Mouse (Mus musculus) spleen, postnatal 36 days (tissue): ENCODE measurements around the gene Acer3.

Experiments
- DNase-seq, 2 experiments: peaks; one replicate each; pipeline ENCODE4 v3.0.0; 2022; ENCODE audit warnings: low spot score in 2 of 2, mixed read lengths in 1 of 2

Acer3 gene

DNA sequence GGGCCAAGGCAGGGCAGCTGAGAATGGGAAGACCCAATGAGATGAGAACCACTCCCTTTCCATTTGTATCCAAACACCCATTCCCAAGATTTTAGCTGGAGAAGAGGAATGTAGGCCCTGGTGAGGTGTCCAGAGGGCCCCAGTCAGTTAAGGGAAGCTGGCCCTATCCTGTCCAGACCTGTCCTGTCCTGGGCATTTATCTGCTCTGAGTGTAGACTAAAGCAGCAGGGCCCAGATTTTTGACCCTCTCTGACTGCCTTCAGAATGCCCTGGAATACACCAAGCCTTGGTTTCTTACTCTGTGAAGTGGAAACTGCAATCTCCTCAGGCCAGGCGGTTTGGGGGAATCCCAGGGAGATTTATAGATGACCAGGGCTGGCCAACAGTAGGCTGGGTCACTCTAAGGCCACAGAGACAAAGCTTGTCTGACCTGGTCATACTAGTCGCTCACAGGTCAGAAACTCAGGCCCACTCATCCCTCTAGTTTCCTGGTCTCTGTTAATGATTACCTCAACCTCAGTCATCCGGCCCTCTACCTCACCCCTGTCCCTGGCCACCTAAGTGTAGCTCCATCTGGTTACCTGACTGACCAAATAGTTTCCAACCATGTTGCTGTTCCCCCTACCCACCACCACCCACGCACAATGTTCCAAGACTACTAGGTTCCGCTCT is 142.3 kb downstream of the Acer3 start:
- DNase-seq, result no peak

DNA sequence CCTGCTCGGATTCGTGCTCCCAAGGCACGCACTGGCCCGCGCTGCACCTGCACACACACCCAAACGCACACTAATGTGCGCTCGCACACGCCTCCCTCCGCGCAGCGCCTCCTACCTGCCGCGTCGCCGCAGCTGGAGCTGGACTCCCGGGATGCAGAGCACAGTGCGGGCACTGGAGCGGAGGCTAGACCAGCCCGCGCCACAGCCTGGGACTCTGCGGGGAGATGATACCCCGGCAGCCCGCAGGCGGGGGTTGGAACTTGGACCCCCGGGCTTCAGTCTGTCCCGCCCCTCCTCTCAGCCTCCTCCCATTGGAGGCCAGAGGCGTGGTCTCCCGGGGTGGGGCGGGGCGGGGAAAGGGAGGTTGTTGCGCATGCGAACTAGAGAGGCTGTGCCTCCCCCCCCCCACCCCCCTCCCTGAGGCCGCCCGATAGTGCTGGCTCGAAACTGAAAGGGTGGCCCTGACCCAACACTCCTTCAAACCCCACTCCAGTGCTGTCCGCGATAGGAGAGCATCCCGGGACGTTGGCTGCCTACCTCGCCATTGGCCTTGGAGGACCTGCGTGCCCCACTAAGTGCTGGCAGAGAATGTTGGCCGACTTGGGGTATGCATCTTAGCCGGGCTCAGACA is 143.0 kb downstream of the Acer3 start, which contains the start of gene Capn5:
Capn5 (minus strand) TSS at position 346 of the 631 bp plus-strand sequence.
- peak; percentile 65 to 67 for DNase-seq

DNA sequence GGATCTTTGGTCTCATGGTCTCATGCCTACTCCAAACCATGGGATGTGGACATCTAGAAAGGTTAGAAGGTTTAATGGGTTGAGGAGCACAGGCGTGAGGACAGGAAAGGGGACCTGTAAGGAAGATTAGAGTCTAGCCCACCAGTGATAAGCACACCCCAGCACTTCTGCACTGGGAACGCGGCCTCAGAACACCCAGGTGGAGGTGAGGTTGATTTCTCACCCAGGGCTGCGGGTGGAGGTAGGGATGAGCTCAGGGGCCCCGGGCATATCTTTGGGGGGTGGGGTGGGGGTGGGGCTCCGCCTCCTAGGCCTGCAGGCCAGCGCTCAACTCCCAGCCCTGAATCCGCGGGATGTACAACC is 143.5 kb downstream of the Acer3 start:
- no peak for DNase-seq

DNA sequence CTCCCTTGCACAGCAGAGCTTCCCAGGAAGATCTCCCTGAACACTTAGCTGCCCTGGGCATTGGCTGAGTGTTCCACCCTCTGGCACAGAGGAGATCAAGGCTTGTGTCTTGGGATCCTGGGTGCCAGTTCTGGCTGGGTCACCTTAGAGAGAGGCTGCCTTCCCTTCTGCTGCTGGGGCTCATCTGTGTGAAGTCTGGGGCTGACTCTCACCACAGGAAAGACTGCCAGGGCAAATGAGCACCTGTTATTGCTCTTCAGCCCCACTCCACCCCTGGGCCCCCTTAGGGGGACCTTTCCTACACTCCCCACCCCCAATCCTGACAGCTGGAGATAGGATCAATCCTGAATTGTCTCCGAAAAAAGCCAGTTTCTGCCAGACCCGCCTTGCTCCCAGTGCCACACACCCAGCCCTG is 143.9 kb downstream of the Acer3 start:
- no peak for DNase-seq

DNA sequence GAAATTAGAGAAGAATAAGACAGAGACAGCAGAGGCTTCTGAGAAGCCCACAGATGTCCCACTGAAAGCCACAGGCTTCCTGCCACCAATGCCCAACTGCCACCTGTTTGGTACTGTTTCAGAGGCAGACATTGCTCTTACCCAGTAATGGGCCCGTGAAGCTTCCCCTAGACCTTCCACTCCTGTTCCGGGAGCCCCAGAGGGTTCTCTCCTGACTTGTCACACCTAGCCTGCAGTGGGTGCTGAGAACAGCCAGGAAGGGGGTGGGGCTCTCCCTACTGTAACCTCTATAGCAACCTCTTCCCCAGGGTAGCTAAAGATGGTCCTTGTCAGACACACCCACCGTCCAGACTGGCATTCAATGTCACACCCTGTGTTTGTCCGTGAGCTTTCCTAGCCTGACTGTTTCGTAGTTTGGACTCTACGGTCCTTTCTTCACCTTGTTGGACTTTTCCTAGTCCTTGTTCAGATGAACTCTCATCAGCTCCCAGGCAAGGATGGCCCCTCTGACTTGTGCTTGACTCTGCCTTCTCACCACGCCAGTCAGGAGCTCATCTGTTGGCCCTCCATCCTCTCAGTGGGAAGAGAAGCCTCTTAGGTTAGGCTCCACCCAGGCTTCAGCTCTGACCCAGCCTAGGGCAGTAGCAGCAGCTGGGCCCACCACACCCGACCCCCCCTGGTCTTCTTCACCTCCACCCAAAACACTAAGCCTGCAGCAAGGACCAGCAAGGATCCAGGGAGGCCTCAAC is 144.5 kb downstream of the Acer3 start:
- peak in 1 of 2 experiments; percentile 34 for DNase-seq

DNA sequence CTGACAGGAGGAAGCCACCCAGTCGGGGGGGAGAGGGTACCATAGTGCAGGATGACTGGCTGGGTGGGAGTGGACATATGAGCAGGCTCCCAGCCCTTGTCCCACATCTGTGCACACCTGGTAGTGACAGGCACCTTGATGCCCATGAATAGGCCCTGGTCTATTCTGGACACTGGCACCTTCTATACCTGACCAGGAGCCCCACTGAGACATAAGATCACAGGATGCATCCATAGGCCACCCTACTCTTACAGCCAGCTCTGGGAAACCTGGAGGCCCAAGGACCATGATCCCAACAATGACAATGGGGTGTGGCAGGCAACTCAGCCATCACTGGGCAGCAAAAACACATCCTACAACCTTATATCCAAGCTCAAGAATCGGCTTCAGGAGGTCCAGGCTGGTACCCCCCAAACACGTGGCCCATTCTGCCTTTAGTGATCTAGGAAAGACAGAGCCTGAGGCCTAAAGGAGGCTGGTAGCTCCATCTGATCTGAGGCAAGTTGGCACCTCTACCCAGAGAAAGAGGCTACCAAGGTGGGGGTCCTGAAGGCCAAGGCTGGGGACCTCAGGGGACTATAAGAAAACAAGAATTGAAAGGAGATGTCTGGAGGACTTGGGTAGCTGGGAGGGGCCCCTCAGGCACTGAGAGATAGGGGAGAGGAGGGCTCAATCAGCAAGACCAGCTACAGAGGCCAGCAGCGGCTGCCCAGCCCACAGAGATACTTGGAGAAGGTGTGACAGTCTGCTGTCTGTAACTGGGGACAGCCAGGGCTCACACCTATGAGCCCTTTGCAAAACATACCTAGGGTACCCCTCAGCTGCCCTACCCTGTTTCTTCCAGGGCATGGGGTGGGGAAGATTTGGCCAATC is 145.9 kb downstream of the Acer3 start:
- DNase-seq, result peak; percentile 63 to 76

DNA sequence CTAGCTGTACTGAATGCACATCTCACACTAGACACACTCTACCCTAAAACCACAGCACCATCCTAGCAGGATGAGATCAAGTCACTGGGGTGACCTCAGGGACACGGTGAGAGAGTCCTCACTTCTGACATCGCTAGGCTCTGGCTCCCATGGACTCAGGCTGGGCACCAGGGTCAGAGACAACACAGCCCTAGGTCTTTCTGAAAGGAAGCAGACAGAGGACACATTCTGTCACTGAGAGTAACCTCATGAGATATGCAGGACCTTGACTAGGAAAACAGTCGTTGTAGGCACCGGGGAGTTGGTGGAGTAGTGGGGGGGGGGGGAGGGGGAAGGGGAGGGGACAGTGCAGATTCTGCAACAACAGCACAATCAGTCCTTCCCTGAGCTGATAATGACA is 147.6 kb downstream of the Acer3 start:
- DNase-seq, result no peak

DNA sequence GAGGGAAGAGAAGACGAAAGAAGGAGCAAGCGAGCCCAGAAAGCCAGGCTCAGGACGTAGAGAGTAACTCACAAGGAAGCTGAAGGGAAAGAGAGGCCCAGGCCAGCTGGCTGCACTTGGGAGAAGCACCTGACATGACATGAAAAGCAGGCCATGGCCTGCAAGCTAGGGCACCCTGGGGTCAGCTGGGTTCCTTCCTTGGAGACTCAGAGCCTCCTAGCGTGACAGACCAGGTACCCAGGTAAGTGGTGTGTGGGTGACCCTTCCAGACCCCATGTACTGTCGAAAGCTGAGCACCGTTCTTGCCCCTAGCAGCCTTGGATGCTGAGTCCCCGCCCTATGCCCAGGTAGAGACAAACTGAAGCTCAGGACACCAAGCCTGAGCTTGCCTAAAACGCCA is 148.3 kb downstream of the Acer3 start:
- DNase-seq, result no peak

DNA sequence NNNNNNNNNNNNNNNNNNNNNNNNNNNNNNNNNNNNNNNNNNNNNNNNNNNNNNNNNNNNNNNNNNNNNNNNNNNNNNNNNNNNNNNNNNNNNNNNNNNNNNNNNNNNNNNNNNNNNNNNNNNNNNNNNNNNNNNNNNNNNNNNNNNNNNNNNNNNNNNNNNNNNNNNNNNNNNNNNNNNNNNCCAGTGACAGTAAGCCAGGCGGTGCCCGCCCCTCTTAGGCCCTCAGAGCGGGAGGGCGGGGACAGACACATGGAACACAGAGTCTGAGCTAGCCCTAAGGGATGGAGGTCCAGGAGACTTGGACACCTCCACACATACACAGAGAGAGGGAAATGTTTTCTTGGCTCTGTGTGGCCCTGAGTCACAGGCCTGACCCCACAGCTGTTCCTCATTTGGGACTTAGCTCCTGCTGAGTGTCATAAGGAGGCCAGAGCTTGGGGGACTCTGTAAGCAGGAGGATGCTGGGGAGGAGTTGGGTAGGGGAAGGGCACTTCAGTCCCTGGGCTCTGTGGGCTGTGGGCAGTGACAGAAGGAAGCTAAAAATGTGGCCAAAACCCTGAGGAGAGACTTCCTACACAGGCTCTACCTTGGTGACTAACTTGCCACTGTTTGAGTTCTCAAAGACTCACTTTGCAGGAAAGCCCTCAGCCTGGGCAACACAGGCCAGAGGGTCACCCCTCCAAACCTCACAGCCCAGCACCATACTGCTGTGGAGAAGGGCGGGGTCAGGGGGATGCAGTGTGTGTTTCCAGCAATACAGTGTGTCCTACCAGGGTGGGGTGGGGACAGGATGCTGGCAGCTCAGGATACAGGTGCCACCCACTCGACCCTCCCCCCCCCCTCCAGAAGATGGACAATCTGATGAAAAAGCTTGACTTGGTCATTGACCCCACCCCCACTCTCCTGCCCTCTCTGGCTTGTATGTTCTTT is 149.6 kb downstream of the Acer3 start:
- DNase-seq, result peak; percentile 57 to 75

DNA sequence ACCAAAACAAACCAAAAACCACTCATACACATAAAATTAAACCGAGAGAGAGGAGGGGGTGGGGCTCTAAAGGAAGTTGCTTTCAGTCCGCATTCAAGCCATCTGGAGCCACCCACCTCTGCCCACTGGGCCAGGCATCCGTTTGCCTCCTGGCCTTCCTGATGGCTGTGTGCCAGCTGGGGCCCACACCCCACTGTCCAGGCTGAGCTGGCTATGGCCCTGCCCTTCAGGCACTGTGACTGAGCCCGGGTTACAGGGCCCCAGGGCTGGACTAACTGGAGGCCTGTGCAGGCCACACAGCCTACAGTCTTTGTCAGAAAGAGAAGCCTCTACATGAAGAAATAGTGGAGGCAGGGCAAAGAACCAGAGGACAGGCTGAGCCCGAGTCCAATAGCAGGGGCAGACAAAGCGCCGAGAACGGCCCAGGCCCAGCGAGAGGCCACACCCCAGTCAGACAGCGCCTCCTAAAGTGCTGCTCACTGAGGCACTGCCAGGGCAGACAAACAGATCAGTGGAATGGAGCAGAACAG is 155.9 kb downstream of the Acer3 start:
- DNase-seq, result peak; percentile 61 to 63

DNA sequence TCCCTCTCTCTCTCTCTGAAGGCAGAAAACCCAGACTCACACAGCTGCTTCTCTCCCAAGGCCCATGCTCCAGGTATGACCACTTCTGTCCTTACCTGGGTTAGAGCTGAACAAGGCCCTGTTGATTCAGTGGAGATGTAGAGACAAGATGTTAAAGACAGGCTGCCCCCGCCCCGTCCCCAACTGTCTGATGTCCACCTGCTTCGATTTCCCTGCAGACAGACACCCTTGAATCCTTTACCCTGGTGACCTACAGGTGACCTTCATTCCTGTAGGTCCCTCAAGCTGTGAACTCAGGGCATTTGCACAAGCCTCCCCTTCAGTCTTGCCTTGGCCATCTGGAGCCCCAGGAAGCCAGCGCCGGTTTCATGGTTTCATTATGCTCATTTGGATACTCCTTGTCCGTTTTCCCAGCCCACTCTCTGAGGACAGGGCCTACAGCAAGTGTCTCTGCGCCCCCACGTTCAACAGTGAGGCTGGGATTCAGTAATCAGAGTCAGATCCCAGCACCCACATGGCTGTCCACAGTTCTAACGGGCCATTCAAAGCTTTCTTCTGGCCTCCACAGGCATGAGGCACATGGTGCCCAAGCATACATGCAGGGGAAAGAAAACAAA is 156.5 kb downstream of the Acer3 start:
- DNase-seq, result no peak

DNA sequence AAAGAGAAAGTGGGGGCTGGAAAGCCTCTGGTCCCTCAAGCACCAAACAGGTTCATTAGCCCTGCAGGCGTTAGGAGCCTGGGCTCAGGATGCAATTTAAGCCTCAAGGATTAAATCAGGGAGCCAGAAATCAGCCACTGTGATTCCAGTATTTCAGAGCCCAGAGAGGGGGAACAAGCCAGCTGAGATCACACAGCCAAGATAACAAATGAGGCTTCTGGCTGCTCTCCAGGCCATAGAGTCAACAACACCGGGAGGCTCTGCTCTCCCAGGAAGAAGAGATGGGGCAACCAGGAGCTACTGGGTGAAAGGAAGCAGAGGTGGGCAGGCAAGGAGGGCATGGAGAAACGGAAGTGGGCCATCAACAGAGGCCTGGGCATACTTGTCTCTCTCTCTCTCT is 157.3 kb downstream of the Acer3 start:
- DNase-seq, result no peak

DNA sequence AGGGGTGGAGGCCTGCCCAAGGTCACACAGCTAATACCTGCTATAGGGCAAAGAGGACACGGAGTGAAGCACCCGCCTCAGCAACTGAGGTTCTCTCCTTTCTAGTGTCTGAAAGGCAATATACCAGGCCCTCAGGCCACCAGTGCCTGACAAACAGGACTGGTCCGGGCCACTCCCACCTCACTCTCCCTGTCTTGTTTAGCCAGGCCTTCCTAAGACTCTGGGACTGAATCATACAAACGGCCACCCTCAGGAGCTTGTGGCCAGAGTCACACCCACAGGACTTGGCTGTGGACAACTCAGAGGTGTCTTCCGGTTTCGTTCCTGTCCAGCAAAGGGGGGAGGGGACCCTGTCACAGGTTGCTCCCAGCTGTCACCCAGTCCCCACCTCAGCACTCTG is 158.8 kb downstream of the Acer3 start:
- no peak for DNase-seq

DNA sequence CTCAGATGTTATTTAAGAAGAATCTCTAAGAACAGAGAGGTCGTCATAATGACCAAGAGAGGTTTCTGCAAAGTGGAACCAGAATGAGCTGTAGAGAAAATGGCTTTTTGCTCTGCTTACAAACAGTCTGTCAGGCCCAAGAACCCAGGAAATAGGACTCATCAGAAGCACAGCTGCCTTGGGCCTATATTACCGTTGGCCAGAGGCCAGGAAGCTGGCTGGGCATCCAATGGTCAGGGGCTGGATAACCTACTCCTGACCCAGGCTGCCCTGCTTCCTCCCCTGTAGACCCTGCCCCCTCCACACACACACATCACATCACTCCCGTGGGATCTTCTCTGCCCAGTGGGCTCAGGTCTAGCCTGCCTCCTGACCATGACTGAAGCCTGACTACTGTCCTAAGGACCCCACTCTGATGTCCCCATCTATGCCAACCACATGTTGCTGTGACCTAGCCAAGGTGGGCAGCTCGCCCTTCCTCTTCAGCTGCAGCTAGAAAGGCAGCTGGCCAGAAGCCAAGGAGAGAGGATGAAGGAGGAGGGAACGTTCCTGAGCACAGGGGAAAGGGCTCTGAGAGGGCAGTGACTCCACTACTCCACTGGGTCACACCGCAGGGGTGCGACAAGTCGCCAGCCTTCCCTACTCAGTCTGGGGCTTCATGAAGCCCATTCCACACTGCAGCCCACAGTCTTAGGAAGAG is 160.8 kb downstream of the Acer3 start:
- no peak for DNase-seq

DNA sequence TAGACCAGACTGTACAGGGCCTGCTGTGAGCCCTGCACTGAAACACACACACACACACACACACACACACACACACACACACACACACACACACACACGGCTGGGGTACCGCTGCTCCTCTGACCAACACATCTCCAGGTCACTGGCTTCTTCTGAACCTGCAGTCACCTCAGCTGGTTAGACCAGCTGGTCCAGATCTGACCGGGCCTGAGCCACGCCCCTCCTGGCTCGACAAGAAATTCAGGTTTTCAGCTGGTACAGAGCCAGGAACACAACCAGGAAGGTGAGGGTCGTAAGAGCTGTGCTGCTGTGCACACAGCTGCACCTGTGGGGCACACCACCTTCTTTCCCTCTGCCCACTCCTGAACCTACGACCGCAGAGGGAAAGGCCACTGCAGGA is 162.5 kb downstream of the Acer3 start:
- no peak for DNase-seq

DNA sequence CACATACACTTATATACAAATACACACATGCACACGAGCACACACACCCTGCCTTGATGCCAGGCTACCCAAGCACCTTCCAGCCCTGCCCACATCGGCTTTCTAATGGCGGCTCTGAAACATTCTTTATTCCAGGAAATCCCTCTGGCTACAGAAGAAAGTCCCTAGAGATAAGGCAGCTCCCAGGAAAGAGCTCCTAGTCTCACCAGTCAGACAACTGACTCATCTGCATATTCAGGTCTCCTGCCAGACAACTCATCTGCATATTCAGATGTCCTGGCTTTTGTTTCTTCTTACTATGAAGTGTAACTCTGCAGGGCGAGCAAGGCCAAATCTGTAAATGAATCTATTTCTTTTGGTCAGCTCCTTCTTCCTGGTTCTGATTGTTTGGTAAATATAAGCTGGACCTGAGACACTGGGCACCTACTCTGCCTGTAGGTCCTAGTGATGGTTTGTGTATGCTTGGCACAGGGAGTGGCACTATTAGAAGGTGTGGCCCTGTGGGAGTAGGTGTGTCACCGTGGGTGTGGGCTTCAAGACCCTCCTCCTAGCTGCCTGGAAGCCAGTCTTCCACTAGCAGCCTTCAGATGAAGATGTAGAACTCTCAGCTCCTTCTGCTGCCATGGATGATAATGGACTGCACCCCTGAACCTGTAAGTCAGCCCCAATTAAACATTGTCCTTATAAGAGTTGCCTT is 163.2 kb downstream of the Acer3 start:
- no peak for DNase-seq
